Mouse (Mus musculus) limb, embryonic 11.5 days (tissue): Measurements from ENCODE around the gene Gm16253. TPM values are rescaled to one million over a fixed set of nuclear protein-coding genes. Genes with fewer than 3 reads are reported as not detected.

Experiments used
- ATAC-seq: fragments of 200-750 bp; cut with Nextera tagmentation; 2 replicates; pipeline ENCODE4 v1.8.0; 2017; ENCODE audit warnings: low read depth; ENCODE audit not compliant: insufficient number of reproducible peaks, low FRiP score, low TSS enrichment
- DNase-seq: peaks from one replicate; pipeline ENCODE4 v3.0.0-alpha.2; 2015; ENCODE audit warnings: low spot score
- H3K27ac ChIP-seq: fragments of 300-500 bp; sonication (generic); replicated peaks from 2 replicates; pipeline ENCODE4 v1.5.1; 2014; ENCODE audit warnings: low read depth, mild to moderate bottlenecking, low read length
- H3K27me3 ChIP-seq: fragments of 300-500 bp; sonication (generic); 2 replicates; pipeline ENCODE4 v1.6.1; 2014; ENCODE audit warnings: mild to moderate bottlenecking, low read length, mixed read lengths; ENCODE audit not compliant: control insufficient read depth, insufficient read depth
- H3K36me3 ChIP-seq: fragments of 300-500 bp; sonication (generic); 2 replicates; pipeline ENCODE4 v1.6.1; 2014; ENCODE audit warnings: mild to moderate bottlenecking, low read length, moderate library complexity, mixed read lengths; ENCODE audit not compliant: control insufficient read depth, insufficient read depth
- H3K4me1 ChIP-seq: fragments of 300-500 bp; sonication (generic); 2 replicates; pipeline ENCODE4 v1.6.1; 2014; ENCODE audit warnings: low read length, mixed read lengths; ENCODE audit not compliant: control insufficient read depth, insufficient read depth
- H3K4me2 ChIP-seq: fragments of 300-500 bp; sonication (generic); 2 replicates; pipeline ENCODE4 v1.6.1; 2014; ENCODE audit warnings: low read depth, mild to moderate bottlenecking, moderate library complexity; ENCODE audit not compliant: severe bottlenecking
- H3K4me3 ChIP-seq: fragments of 300-500 bp; sonication (generic); 2 replicates; pipeline ENCODE4 v1.5.1; 2014; ENCODE audit warnings: low read depth, low read length
- H3K9ac ChIP-seq: fragments of 300-500 bp; sonication (generic); 2 replicates; pipeline ENCODE4 v1.6.1; 2014; ENCODE audit warnings: mild to moderate bottlenecking, low read length
- H3K9me3 ChIP-seq: fragments of 300-500 bp; sonication (generic); 2 replicates; pipeline ENCODE4 v1.6.1; 2016; ENCODE audit warnings: low read length; ENCODE audit not compliant: control insufficient read depth
- WGBS: fragments of 180-500 bp; shearing (Covaris S2); extraction: QIAGEN DNeasy Blood & Tissue Kit; methylation state at CpG from one replicate; pipeline ENCODE4 v1.1.7; 2014; 5-methylcytosine and 5-hydroxymethylcytosine counted together
- polyA plus RNA-seq: library from polyadenylated mRNA; unstranded; fragments of >200 nt; fragmentation: Nextera tagmentation; extraction: Ambion mirVana; gene quantifications from 2 replicates; pipeline ENCODE4 v1.2.1, GENCODE M21; 2014

The Gm16253 gene
- polyA plus RNA-seq, 1 experiment from 2014 or later, result 0.69 TPM

DNA sequence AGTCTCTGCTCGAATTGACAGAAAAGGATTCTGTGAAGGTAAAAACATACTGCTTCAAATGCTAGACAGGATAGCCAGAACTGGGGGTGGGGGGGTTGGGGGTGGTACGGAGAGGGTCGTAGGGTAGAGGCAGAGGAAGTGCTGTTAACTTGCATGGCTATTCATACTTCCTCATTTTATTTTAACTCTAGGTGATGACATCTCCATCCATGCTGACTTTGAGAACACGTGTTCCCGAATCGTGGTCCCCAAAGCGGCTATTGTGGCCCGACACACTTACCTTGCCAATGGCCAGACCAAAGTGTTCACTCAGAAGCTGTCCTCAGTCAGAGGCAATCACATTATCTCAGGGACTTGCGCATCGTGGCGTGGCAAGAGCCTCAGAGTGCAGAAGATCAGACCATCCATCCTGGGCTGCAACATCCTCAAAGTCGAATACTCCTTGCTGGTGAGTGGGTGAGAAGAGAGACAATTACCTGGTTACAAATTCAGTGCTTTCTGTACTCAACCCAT lies 17.3 kb upstream of the Gm16253 start:
- Histone ChIP-seq H3K4me1 (peaks cover 18% of the 10 kb centered on the region; the same call in 1 of the 2 replicates), H3K36me3 (peaks cover 8% of the 10 kb centered on the region), H3K9ac (no peak overlapping the region), H3K27me3 (no peaks in the 10 kb centered on the region), H3K9me3 (no peaks in the 10 kb centered on the region), H3K4me2 (peak overlapping the region; percentile 75), H3K27ac (no peak overlapping the region), H3K4me3 (peak overlapping the region; percentile 73)
- no peak for DNase-seq
- no peak for ATAC-seq
- WGBS, result 92% methylated on average over 12 of the region's 12 CpGs

GRCm38 (mm10) chr3:96559911-96560850 lies 16.6 kb upstream of the Gm16253 start:
- WGBS, result 89% methylated on average over 23 of the region's 23 CpGs

DNA sequence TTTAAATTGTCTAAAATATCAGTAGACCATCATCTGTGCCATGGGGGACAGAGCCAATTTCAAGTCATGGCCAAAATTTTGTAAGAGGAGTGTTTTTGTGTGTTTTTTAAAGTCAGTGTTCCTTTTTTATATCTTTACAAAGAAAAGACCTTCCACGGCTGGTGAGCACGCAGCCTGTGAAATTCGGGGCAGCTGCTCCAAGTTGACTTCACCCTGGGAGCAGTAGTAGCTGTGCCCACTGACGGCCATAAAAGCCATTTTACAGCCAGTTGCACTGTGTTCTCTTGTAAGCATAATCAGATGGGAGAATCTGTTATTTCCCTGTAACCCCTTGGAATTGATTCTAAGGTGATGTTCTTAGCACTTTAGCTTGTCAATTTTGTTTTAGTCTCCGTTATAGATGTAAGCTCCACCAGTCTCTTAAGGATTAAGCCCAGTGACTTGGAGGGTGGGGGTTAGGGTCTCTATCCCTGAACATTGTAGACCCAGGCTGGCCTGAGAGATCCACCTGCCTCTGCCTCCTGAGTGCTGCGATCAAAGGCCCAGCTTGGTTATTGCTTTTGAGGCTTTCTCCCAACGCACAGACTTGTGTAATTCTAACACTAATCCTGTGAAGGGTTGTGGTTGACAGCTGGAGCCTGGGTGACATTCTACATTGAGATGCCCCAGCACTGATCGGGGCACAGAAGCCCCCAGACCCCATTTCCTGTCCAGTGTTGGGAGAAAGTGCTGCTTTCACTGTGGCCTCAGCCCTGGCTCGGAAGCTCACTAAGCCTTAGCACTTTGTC lies 15.7 kb upstream of the Gm16253 start:
- WGBS, result 81% methylated on average over 9 of the region's 9 CpGs
- no peak for ATAC-seq
- no peak overlapping the region for H3K4me3 ChIP-seq
- H3K4me1 ChIP-seq, result peaks cover 22% of the 10 kb centered on the region; the same call in 1 of the 2 replicates
- H3K36me3 ChIP-seq, result peaks cover 8% of the 10 kb centered on the region
- H3K9me3 ChIP-seq, result no peaks in the 10 kb centered on the region
- no peaks in the 10 kb centered on the region for H3K27me3 ChIP-seq
- H3K4me2 ChIP-seq, result peak overlapping the region; percentile 75; the same call in 1 of the 2 replicates
- no peak for DNase-seq
- H3K9ac ChIP-seq, result no peak overlapping the region
- no peak overlapping the region for H3K27ac ChIP-seq

More at GRCm38 (mm10) chr3:96559911-96560850, 16.6 kb upstream of the Gm16253 start:
- Histone ChIP-seq H3K36me3 (peaks cover 8% of the 10 kb centered on the region), H3K9me3 (no peaks in the 10 kb centered on the region), H3K27ac (no peak overlapping the region), H3K4me2 (peak overlapping the region; percentile 75), H3K9ac (no peak overlapping the region; the same call in 1 of the 2 replicates), H3K27me3 (no peaks in the 10 kb centered on the region), H3K4me1 (peaks cover 22% of the 10 kb centered on the region; the same call in 1 of the 2 replicates), H3K4me3 (peak overlapping the region; percentile 73; the same call in 1 of the 2 replicates)
- ATAC-seq, result no peak
- no peak for DNase-seq

- Histone ChIP-seq H3K27me3 (no peaks in the 10 kb centered on the region), H3K27ac (no peak overlapping the region), H3K4me1 (peaks cover 16% of the 10 kb centered on the region; the same call in 1 of the 2 replicates), H3K9me3 (no peaks in the 10 kb centered on the region), H3K4me3 (no peak overlapping the region), H3K36me3 (peaks cover 8% of the 10 kb centered on the region), H3K9ac (no peak overlapping the region), H3K4me2 (no peak overlapping the region)
- DNase-seq (no peak), ATAC-seq (no peak)
- 56% methylated on average over 10 of the region's 10 CpGs for whole genome bisulfite sequencing
These were observed 14.7 kb upstream of the Gm16253 start for GRCm38 (mm10) chr3:96561946-96562681.

GRCm38 (mm10) chr3:96563267-96563666 lies 13.5 kb upstream of the Gm16253 start:
- no peak overlapping the region for H3K9ac ChIP-seq
- WGBS, result 96% methylated on average over 8 of the region's 8 CpGs
- no peaks in the 10 kb centered on the region for H3K27me3 ChIP-seq
- peaks cover 15% of the 10 kb centered on the region; the same call in 1 of the 2 replicates for H3K4me1 ChIP-seq
- H3K36me3 ChIP-seq, result peaks cover 8% of the 10 kb centered on the region
- H3K4me3 ChIP-seq, result no peak overlapping the region
- H3K27ac ChIP-seq, result no peak overlapping the region
- no peak overlapping the region for H3K4me2 ChIP-seq
- no peak for ATAC-seq
- DNase-seq, result no peak
- no peaks in the 10 kb centered on the region for H3K9me3 ChIP-seq

GRCm38 (mm10) chr3:96563911-96564632 lies 12.7 kb upstream of the Gm16253 start:
- no peak for ATAC-seq
- no peak overlapping the region for H3K27ac ChIP-seq
- H3K9me3 ChIP-seq, result no peaks in the 10 kb centered on the region
- no peak overlapping the region for H3K4me3 ChIP-seq
- H3K4me1 ChIP-seq, result peaks cover 15% of the 10 kb centered on the region; the same call in 1 of the 2 replicates
- H3K36me3 ChIP-seq, result peaks cover 8% of the 10 kb centered on the region
- no peaks in the 10 kb centered on the region for H3K27me3 ChIP-seq
- no peak overlapping the region; the same call in 1 of the 2 replicates for H3K9ac ChIP-seq
- 61% methylated on average over 10 of the region's 10 CpGs for WGBS
- DNase-seq, result no peak
- no peak overlapping the region for H3K4me2 ChIP-seq

DNA sequence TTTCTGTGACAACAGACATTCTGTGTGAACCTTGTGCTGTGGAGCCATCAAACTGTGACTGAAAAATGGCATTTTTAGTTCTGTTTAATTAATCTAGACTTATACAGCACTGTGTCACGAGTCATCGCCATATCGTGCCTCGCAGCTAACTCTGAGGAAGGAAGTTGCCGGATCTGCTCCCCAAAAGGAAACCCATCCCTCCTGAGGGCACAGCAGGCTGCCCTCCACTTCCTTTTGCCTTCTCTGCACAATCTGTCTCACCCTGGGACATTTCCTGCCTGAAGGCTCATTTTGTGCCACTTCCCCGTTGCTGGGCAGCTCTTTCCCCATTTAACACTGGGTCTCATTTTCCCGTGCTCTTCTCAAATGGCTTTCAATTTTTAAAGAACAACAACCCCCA lies 12.2 kb upstream of the Gm16253 start:
- Histone ChIP-seq H3K27ac (0 out of 2 replicates have a peak overlapping the region, but pooled peaks have one; percentile 14), H3K9ac (no peak overlapping the region; the same call in 1 of the 2 replicates), H3K9me3 (no peaks in the 10 kb centered on the region), H3K4me3 (no peak overlapping the region), H3K4me2 (no peak overlapping the region), H3K4me1 (peaks cover 15% of the 10 kb centered on the region; the same call in 1 of the 2 replicates), H3K36me3 (peaks cover 7% of the 10 kb centered on the region), H3K27me3 (no peaks in the 10 kb centered on the region)
- no peak for DNase-seq
- no peak for ATAC-seq
- 54% methylated on average over 7 of the region's 7 CpGs for WGBS
